Mouse (Mus musculus) limb, embryonic 13.5 days (tissue): Measurements from ENCODE around the gene Ppp1r15a. TPM values are rescaled to one million over a fixed set of nuclear protein-coding genes. Genes with fewer than 3 reads are reported as not detected.
A peak's percentile ranks its signal among the peaks of the same experiment; 100 is the strongest.

Experiments
- ATAC-seq: fragments of 200-750 bp; cut with Nextera tagmentation; 2 replicates; pipeline ENCODE4 v1.8.0; 2017; ENCODE audit warnings: low read depth, moderate number of reproducible peaks, moderate TSS enrichment; ENCODE audit not compliant: low FRiP score
- H3K27ac ChIP-seq: fragments of 300-500 bp; sonication (generic); 2 replicates; pipeline ENCODE4 v1.5.1; 2015; ENCODE audit warnings: inconsistent platforms, mild to moderate bottlenecking, moderate library complexity
- H3K27me3 ChIP-seq: fragments of 300-500 bp; sonication (generic); 2 replicates; pipeline ENCODE4 v1.6.1; 2015; ENCODE audit warnings: mild to moderate bottlenecking, inconsistent platforms
- H3K36me3 ChIP-seq: fragments of 300-500 bp; sonication (generic); 2 replicates; pipeline ENCODE4 v1.6.1; 2015; ENCODE audit warnings: inconsistent platforms, mild to moderate bottlenecking, moderate library complexity
- H3K4me1 ChIP-seq: fragments of 300-500 bp; sonication (generic); 2 replicates; pipeline ENCODE4 v1.6.1; 2015; ENCODE audit warnings: inconsistent platforms
- H3K4me2 ChIP-seq: fragments of 300-500 bp; sonication (generic); replicated peaks from 2 replicates; pipeline ENCODE4 v1.6.1; 2015; ENCODE audit warnings: inconsistent platforms, mild to moderate bottlenecking, moderate library complexity
- H3K4me3 ChIP-seq: fragments of 300-500 bp; sonication (generic); 2 replicates; pipeline ENCODE4 v1.5.1; 2015; ENCODE audit warnings: moderate library complexity, mild to moderate bottlenecking, inconsistent platforms
- H3K9ac ChIP-seq: fragments of 300-500 bp; sonication (generic); 2 replicates; pipeline ENCODE4 v1.6.1; 2015; ENCODE audit warnings: mild to moderate bottlenecking, inconsistent platforms
- H3K9me3 ChIP-seq: fragments of 300-500 bp; sonication (generic); 2 replicates; pipeline ENCODE4 v1.6.1; 2016; ENCODE audit warnings: inconsistent platforms
- WGBS: fragments of 180-500 bp; shearing (Covaris S2); methylation state at CpG from one replicate; pipeline ENCODE4 v1.1.7; 2015; 5-methylcytosine and 5-hydroxymethylcytosine counted together
- polyA plus RNA-seq: library from polyadenylated mRNA; unstranded; fragments of >200 nt; fragmentation: Nextera tagmentation; extraction: Ambion mirVana; gene quantifications from 2 replicates; pipeline ENCODE4 v1.2.1, GENCODE M21; 2015

Ppp1r15a gene
- 27.5 and 28.8 TPM in 2 replicates for polyA plus RNA-seq

- H3K4me2 ChIP-seq = peak within 1 kb of the TSS; percentile 85
- peak within 1 kb of the TSS; percentile 91 for H3K27ac ChIP-seq
- WGBS = under 1% methylated on average over 54 of the region's 54 CpGs
- peak; percentile 90 for ATAC-seq
- no peaks in the 10 kb centered on the region for H3K27me3 ChIP-seq
- no peaks in the 10 kb centered on the region for H3K9me3 ChIP-seq
- peak within 1 kb of the TSS; percentile 86 for H3K4me3 ChIP-seq
- peak within 1 kb of the TSS; percentile 90 for H3K9ac ChIP-seq
- H3K36me3 ChIP-seq = peaks cover 16% of the 10 kb centered on the region
- H3K4me1 ChIP-seq = peaks cover 48% of the 10 kb centered on the region
Observed at GRCm38 (mm10) chr7:45525809-45526473, at the start of gene Ppp1r15a, which contains the start of gene Plekha4. TSS of gene Ppp1r15a (minus strand) at chr7:45526268. TSS of gene Plekha4 (plus strand) at chr7:45526330.

- Histone ChIP-seq H3K9ac (no peak overlapping the region), H3K36me3 (peaks cover 38% of the 10 kb centered on the region), H3K4me2 (no peak overlapping the region), H3K9me3 (no peaks in the 10 kb centered on the region), H3K4me3 (no peak overlapping the region), H3K27me3 (no peaks in the 10 kb centered on the region), H3K27ac (no peak overlapping the region), H3K4me1 (peaks cover 19% of the 10 kb centered on the region)
- ATAC-seq = no peak
- 86% methylated on average over 15 of the region's 15 CpGs for WGBS
Observed at GRCm38 (mm10) chr7:45574472-45575379, 48.7 kb upstream of the Ppp1r15a start.

- peaks cover 21% of the 10 kb centered on the region for H3K4me1 ChIP-seq
- H3K9ac ChIP-seq = no peak overlapping the region
- peaks cover 38% of the 10 kb centered on the region for H3K36me3 ChIP-seq
- H3K4me2 ChIP-seq = no peak overlapping the region
- H3K9me3 ChIP-seq = no peaks in the 10 kb centered on the region
- WGBS = 73% methylated on average over 8 of the region's 8 CpGs
- no peak overlapping the region for H3K27ac ChIP-seq
- H3K27me3 ChIP-seq = no peaks in the 10 kb centered on the region
- ATAC-seq = no peak
- H3K4me3 ChIP-seq = no peak overlapping the region
Observed at GRCm38 (mm10) chr7:45573954-45574353, 47.9 kb upstream of the Ppp1r15a start.

DNA sequence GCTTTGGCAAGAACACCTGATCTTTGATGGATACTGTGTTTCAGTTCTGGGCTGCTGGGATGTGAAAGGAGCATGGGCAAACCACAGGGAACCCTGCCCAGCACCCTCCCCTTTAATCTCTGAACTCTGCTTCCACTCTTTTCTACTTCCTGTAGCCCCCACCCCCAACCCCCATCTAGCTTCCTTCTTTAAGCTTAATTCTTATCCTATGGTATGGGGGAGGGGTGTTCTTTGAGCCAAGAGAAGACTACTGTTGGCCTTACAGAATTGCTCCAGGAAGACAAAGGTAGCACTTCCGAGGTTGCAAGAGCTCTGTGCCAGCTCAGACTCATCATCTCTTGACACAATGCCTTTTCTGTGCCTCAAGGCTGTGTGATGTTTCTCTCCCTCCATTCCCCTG lies 45.9 kb upstream of the Ppp1r15a start:
- no peak for ATAC-seq
- no peak overlapping the region for H3K9ac ChIP-seq
- H3K4me3 ChIP-seq = no peak overlapping the region
- WGBS = 62% methylated on average over 1 of the region's 1 CpGs
- peaks cover 34% of the 10 kb centered on the region for H3K4me1 ChIP-seq
- no peaks in the 10 kb centered on the region for H3K9me3 ChIP-seq
- peaks cover 19% of the 10 kb centered on the region for H3K36me3 ChIP-seq
- H3K4me2 ChIP-seq = peak overlapping the region; percentile 72; the same call in 1 of the 2 replicates
- no peaks in the 10 kb centered on the region for H3K27me3 ChIP-seq
- no peak overlapping the region for H3K27ac ChIP-seq

GRCm38 (mm10) chr7:45570103-45570741 lies 44.2 kb upstream of the Ppp1r15a start, which contains the start of gene Bcat2:
TSS of gene Bcat2 (plus strand) at chr7:45570153.
- ATAC-seq = peak; percentile 67
- H3K27me3 ChIP-seq = no peaks in the 10 kb centered on the region
- peak within 1 kb of the TSS; percentile 77 for H3K4me2 ChIP-seq
- no peaks in the 10 kb centered on the region for H3K9me3 ChIP-seq
- under 1% methylated on average over 37 of the region's 42 CpGs for WGBS
- H3K36me3 ChIP-seq = 0 out of 2 replicates have a peak, but pooled peaks cover 5% of the 10 kb centered on the region
- H3K4me3 ChIP-seq = peak within 1 kb of the TSS; percentile 61
- peak within 1 kb of the TSS; percentile 80 for H3K9ac ChIP-seq
- peak within 1 kb of the TSS; percentile 91 for H3K27ac ChIP-seq
- peaks cover 34% of the 10 kb centered on the region for H3K4me1 ChIP-seq

DNA sequence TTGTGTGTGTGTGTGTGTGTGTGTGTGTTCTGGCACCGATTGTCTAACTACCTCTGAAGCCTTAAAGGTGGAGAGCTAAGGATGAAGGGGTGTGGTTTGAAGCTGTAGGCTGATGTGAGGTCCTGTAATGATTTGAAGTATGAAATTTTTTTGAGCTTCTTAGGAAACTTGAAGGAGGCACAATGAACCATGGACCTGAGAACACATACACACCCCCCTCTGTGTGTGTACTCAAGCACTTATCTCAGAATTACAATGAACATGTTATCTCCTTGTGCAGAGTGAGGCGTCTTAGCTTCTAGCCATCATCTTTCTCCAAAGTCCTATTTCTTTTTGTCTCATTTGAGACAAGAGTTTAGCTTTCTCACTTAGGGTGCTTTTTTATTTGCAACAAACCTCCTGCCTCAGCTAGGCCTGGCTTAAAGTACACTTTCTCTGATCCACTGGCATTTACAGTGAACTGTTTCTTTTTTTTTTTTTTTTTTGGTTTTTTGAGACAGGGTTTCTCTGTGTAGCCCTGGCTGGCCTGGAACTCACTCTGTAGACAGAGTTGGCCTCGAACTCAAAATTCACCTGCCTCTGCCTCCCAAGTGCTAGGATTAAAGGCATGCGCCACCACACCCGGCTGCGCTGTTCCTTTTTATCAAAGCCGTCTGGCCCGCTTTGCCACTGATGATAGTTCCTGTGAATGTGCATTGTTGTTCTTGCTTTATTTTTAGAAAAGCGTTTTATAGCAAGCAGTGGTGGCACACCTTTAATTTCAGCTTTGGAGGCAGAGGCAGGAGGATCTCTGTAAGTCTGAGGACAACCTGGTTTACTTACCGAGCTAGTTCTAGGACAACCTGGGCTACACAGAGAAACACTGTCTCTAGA lies 42.8 kb upstream of the Ppp1r15a start:
- no peak for ATAC-seq
- Histone ChIP-seq H3K36me3 (0 out of 2 replicates have a peak, but pooled peaks cover 3% of the 10 kb centered on the region), H3K4me2 (peak overlapping the region; percentile 77), H3K27me3 (no peaks in the 10 kb centered on the region), H3K4me1 (peaks cover 34% of the 10 kb centered on the region), H3K9me3 (no peaks in the 10 kb centered on the region), H3K4me3 (peak overlapping the region; percentile 51), H3K9ac (no peak overlapping the region), H3K27ac (peak overlapping the region; percentile 79)
- WGBS = 80% methylated on average over 10 of the region's 10 CpGs

DNA sequence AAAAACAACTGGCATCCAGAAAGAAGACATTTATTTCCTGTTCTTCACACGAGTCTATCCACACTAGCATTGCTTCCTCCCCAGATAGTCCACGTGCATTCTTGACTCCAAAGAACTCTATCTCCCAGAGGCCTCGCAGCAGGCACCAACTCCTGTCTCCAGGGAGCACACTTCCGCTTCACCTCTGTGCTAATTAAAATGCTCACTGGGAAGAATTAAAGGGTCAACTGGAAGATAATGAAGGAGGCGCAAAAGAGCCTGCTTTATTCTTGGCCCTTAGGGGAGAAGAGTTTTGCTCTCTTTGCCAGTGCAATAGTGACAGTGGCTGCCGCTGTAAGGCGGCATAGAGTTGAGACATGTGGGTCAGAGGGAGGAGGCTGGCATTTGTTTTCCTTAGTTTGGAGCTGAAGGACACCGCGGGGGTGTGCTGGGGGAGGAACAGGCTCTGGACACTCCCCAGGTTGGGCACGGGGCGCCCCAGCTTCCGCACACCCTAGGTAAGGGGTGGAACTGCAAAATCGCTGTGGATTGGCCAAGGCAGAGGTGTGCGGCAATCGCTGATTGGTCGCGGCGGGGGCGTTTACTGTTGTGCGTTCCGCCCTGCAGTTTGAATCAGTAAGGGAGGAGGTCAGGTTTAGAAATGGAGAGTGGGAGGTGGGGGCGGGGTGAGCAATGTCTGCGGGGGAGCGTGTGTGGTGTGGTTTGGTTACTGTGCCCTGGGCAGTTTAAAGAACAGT lies 41.9 kb upstream of the Ppp1r15a start:
- H3K9ac ChIP-seq = peak overlapping the region; percentile 54
- H3K9me3 ChIP-seq = no peaks in the 10 kb centered on the region
- peak overlapping the region; percentile 77 for H3K4me2 ChIP-seq
- H3K4me1 ChIP-seq = peaks cover 34% of the 10 kb centered on the region
- ATAC-seq = peak; percentile 97
- WGBS = 1% methylated on average over 24 of the region's 24 CpGs
- H3K27me3 ChIP-seq = no peaks in the 10 kb centered on the region
- peak overlapping the region; percentile 51 for H3K4me3 ChIP-seq
- no peaks in the 10 kb centered on the region for H3K36me3 ChIP-seq
- H3K27ac ChIP-seq = peak overlapping the region; percentile 79

DNA sequence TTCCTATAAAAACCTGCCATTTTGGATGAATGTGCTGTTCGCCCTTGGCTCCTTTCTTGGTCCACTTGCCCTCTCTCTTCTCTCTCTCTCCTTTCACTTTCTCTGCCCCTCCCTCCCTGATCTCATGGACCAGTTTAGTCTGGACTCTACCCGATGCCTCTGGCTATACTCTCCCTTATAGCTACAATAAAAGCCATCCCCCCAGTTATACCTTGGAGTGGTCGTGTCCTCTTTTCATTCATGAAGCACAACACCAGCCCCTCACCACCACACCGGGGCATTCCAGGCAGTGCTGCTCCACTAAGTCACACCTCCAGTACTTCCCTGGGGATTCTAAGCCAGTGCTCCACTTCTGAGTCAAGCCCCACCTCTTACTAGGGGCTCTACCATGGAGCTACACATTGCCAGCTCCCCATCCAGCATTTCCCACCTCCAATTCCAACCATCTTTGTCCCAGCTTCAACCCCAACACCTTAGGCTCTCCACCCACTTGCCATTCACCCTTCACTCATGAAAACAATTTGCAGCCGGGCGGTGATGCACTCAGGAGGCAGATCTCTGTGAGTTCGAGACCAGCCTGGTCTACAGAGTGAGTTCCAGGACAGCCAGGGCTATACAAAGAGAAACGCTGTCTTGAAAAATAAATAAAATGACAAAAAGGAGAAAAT lies 41.2 kb upstream of the Ppp1r15a start:
- H3K9me3 ChIP-seq = no peaks in the 10 kb centered on the region
- H3K4me1 ChIP-seq = peaks cover 35% of the 10 kb centered on the region
- H3K27ac ChIP-seq = peak overlapping the region; percentile 79; the same call in 1 of the 2 replicates
- H3K4me2 ChIP-seq = peak overlapping the region; percentile 77
- H3K36me3 ChIP-seq = no peaks in the 10 kb centered on the region
- 69% methylated on average over 8 of the region's 8 CpGs for WGBS
- no peak for ATAC-seq
- 0 out of 2 replicates have a peak overlapping the region, but pooled peaks have one; percentile 54 for H3K9ac ChIP-seq
- peak overlapping the region; percentile 51; the same call in 1 of the 2 replicates for H3K4me3 ChIP-seq
- no peaks in the 10 kb centered on the region for H3K27me3 ChIP-seq

DNA sequence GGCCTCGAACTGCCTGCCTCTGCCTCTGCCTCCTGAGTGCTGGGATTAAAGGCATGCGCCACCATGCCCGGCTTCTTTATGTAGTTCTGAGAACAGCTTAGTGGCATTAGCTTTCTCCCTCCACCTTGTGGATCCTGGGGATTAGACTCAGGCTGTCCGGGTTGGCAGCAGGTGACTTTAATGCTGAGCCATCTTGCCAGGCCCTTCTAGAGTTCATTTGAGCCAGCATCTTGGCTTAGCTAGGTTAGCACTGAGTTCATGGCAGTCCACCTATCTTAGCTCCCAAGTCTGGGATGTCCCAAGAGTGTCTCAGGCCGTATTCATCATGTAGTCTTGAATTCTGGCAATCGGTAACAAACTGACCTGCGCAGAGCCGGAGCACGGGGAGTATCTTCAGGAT lies 39.4 kb upstream of the Ppp1r15a start:
- Histone ChIP-seq H3K4me2 (no peak overlapping the region), H3K9ac (no peak overlapping the region), H3K27ac (no peak overlapping the region), H3K4me1 (peaks cover 32% of the 10 kb centered on the region), H3K36me3 (no peaks in the 10 kb centered on the region), H3K27me3 (no peaks in the 10 kb centered on the region), H3K4me3 (no peak overlapping the region), H3K9me3 (no peaks in the 10 kb centered on the region)
- WGBS = 90% methylated on average over 9 of the region's 9 CpGs
- no peak for ATAC-seq

DNA sequence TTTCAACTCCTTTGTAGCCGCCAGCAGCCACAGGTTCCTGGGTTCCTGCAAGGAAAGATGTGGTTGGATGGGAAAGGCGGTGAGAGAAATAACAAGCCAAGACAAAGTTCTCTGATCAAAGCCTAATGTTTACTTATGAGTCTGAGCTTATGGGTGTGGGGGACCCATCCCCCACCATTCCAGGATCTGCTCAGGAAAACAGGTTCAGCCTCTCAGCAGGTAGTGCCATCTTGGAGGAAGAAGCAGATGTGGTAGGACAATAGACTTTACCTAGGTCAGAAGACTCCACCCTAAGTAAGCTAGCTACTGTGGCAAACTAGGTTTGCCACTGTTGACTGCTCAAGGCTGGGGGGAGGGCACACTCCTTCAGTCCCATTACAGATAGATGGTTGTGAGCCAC lies 38.7 kb upstream of the Ppp1r15a start:
- Histone ChIP-seq H3K9ac (no peak overlapping the region), H3K9me3 (no peaks in the 10 kb centered on the region), H3K36me3 (no peaks in the 10 kb centered on the region), H3K4me2 (no peak overlapping the region), H3K27ac (no peak overlapping the region), H3K4me3 (no peak overlapping the region), H3K4me1 (peaks cover 29% of the 10 kb centered on the region), H3K27me3 (no peaks in the 10 kb centered on the region)
- WGBS = 75% methylated on average over 2 of the region's 2 CpGs
- no peak for ATAC-seq
